Mouse (Mus musculus): Measurements from ENCODE around the gene Gm11733.

- no peak for TF ChIP-seq GABPA (IDR thresholded peaks at IDR 0.05; ENCODE audit: low read depth, low read length)
- TF ChIP-seq CTCF (IDR thresholded peaks at IDR 0.05 in 2 of 3, conservative IDR thresholded peaks at IDR 0.05 in 1 of 3; ENCODE audit: control insufficient read depth in 1 of 3, insufficient read depth in 1 of 3, low read depth in 2 of 3, low read length in 3 of 3, poor library complexity in 1 of 3, severe bottlenecking in 1 of 3), result no peak
- no peak for TF ChIP-seq HCFC1 (IDR thresholded peaks at IDR 0.05; ENCODE audit: low read depth, low read length)
- TF ChIP-seq POLR2A (IDR thresholded peaks at IDR 0.05; ENCODE audit: control insufficient read depth in 1 of 2, insufficient read depth in 1 of 2, low read depth in 1 of 2, low read length in 2 of 2, poor library complexity in 1 of 2), result no peak
- no peak for TF ChIP-seq EP300 (IDR thresholded peaks at IDR 0.05; ENCODE audit: low read depth in 1 of 2, low read length in 2 of 2)
- no peak for TF ChIP-seq MAFK (IDR thresholded peaks at IDR 0.05; ENCODE audit: borderline replicate concordance, low read depth, low read length)
- no peak for TF ChIP-seq RCOR1 (IDR thresholded peaks at IDR 0.05; ENCODE audit: low read depth, low read length)
- TF ChIP-seq MYC (IDR thresholded peaks at IDR 0.05; ENCODE audit: low read depth, low read length), result no peak
- TF ChIP-seq POLR2AphosphoS2 (IDR thresholded peaks at IDR 0.05; ENCODE audit: low read length), result no peak
Observed at GRCm38 (mm10) chr11:117536586-117536985, 52.4 kb downstream of the Gm11733 start.

Data from MEL (cell line).